Mouse (Mus musculus) lung, postnatal 0 days (tissue): ENCODE measurements around the gene Musk. TPM values are rescaled to one million over a fixed set of nuclear protein-coding genes. Genes with fewer than 3 reads are reported as not detected.

Experiments used
- ATAC-seq: fragments of 200-750 bp; cut with Nextera tagmentation; 2 replicates; pipeline ENCODE4 v1.8.0; 2017; ENCODE audit warnings: moderate library complexity
- DNase-seq: peaks from one replicate; pipeline ENCODE4 v3.0.0-alpha.2; 2016; ENCODE audit warnings: low spot score
- H3K27ac ChIP-seq: fragments of 300-500 bp; sonication (generic); 2 replicates; pipeline ENCODE4 v1.5.1; 2014; ENCODE audit warnings: antibody characterized with exemption, mild to moderate bottlenecking, low read length, mixed read lengths
- H3K27me3 ChIP-seq: fragments of 300-500 bp; sonication (generic); replicated peaks from 2 replicates; pipeline ENCODE4 v1.6.1; 2014; ENCODE audit warnings: low read length, mixed read lengths; ENCODE audit not compliant: insufficient read depth
- H3K36me3 ChIP-seq: fragments of 300-500 bp; sonication (generic); 2 replicates; pipeline ENCODE4 v1.6.1; 2014; ENCODE audit warnings: low read length, mixed read lengths; ENCODE audit not compliant: insufficient read depth
- H3K4me1 ChIP-seq: fragments of 300-500 bp; sonication (generic); 2 replicates; pipeline ENCODE4 v1.6.1; 2014; ENCODE audit warnings: antibody characterized with exemption, low read depth, low read length, mixed read lengths; ENCODE audit not compliant: insufficient read depth
- H3K4me2 ChIP-seq: fragments of 300-500 bp; sonication (generic); replicated peaks from 2 replicates; pipeline ENCODE4 v1.6.1; 2014; ENCODE audit warnings: low read depth, mild to moderate bottlenecking, low read length, moderate library complexity, mixed read lengths
- H3K4me3 ChIP-seq: fragments of 300-500 bp; sonication (generic); 2 replicates; pipeline ENCODE4 v1.5.1; 2014; ENCODE audit warnings: low read depth, low read length
- H3K9ac ChIP-seq: fragments of 300-500 bp; sonication (generic); replicated peaks from 2 replicates; pipeline ENCODE4 v1.6.1; 2014; ENCODE audit warnings: low read depth, mild to moderate bottlenecking
- H3K9me3 ChIP-seq: fragments of 300-500 bp; sonication (generic); 2 replicates; pipeline ENCODE4 v1.6.1; 2016; ENCODE audit warnings: low read length, mixed read lengths
- CTCF ChIP-seq: IDR thresholded peaks from 2 replicates; pipeline ENCODE4 v1.5.1; 2016; ENCODE audit warnings: antibody characterized with exemption, mild to moderate bottlenecking
- EP300 ChIP-seq: IDR thresholded peaks from 2 replicates; pipeline ENCODE4 v1.6.1; 2016; ENCODE audit warnings: antibody characterized with exemption, mild to moderate bottlenecking, control low read depth
- WGBS: fragments of 180-500 bp; shearing (Covaris S2); extraction: QIAGEN DNeasy Blood & Tissue Kit; methylation state at CpG from one replicate; pipeline ENCODE4 v1.1.7; 2014; 5-methylcytosine and 5-hydroxymethylcytosine counted together
- polyA plus RNA-seq: library from polyadenylated mRNA; unstranded; fragments of >200 nt; fragmentation: Nextera tagmentation; extraction: Ambion mirVana; gene quantifications from 2 replicates; pipeline ENCODE4 v1.2.1, GENCODE M21; 2015

Gene Musk
- polyA plus RNA-seq, 1 experiment from 2014 or later, result not detected

- no peak overlapping the region for H3K4me2 ChIP-seq
- H3K9ac ChIP-seq, result no peak overlapping the region
- no peak overlapping the region for H3K4me3 ChIP-seq
- no peak for TF ChIP-seq EP300
- TF ChIP-seq CTCF, result no peak
- H3K27ac ChIP-seq, result no peak overlapping the region
- no peak for ATAC-seq
- H3K27me3 ChIP-seq, result no peaks in the 10 kb centered on the region
- H3K36me3 ChIP-seq, result no peaks in the 10 kb centered on the region
- no peaks in the 10 kb centered on the region for H3K9me3 ChIP-seq
- no peak for DNase-seq
- WGBS, result 73% methylated on average over 5 of the region's 5 CpGs
- no peaks in the 10 kb centered on the region for H3K4me1 ChIP-seq
Measured at GRCm38 (mm10) chr4:58351590-58351989, 65.8 kb downstream of the Musk start.

GRCm38 (mm10) chr4:58358996-58359395 is 73.2 kb downstream of the Musk start:
- no peak for ATAC-seq
- 60% methylated on average over 4 of the region's 4 CpGs for WGBS
- DNase-seq, result no peak

GRCm38 (mm10) chr4:58365321-58365720 is 79.6 kb downstream of the Musk start:
- Histone ChIP-seq H3K4me1 (no peaks in the 10 kb centered on the region), H3K4me3 (no peak overlapping the region), H3K9ac (no peak overlapping the region), H3K27me3 (no peaks in the 10 kb centered on the region), H3K4me2 (no peak overlapping the region), H3K36me3 (no peaks in the 10 kb centered on the region), H3K9me3 (no peaks in the 10 kb centered on the region), H3K27ac (no peak overlapping the region)
- ATAC-seq (no peak), DNase-seq (no peak)
- 71% methylated on average over 6 of the region's 6 CpGs for WGBS
- TF ChIP-seq CTCF (no peak), EP300 (no peak)

More at GRCm38 (mm10) chr4:58358996-58359395, 73.2 kb downstream of the Musk start:
- TF ChIP-seq CTCF, result no peak
- TF ChIP-seq EP300, result no peak
- no peaks in the 10 kb centered on the region for H3K9me3 ChIP-seq
- no peaks in the 10 kb centered on the region for H3K27me3 ChIP-seq
- no peak overlapping the region for H3K4me3 ChIP-seq
- no peak overlapping the region for H3K4me2 ChIP-seq
- H3K36me3 ChIP-seq, result no peaks in the 10 kb centered on the region
- no peaks in the 10 kb centered on the region for H3K4me1 ChIP-seq
- H3K9ac ChIP-seq, result no peak overlapping the region
- no peak overlapping the region for H3K27ac ChIP-seq

GRCm38 (mm10) chr4:58371106-58371505 is 85.3 kb downstream of the Musk start:
- Histone ChIP-seq H3K9ac (no peak overlapping the region), H3K4me3 (no peak overlapping the region), H3K4me1 (no peaks in the 10 kb centered on the region), H3K27ac (no peak overlapping the region), H3K36me3 (no peaks in the 10 kb centered on the region), H3K27me3 (no peaks in the 10 kb centered on the region), H3K4me2 (no peak overlapping the region), H3K9me3 (no peaks in the 10 kb centered on the region)
- no peak for ATAC-seq
- no peak for DNase-seq
- no peak for TF ChIP-seq CTCF
- WGBS, result 59% methylated on average over 1 of the region's 1 CpGs

GRCm38 (mm10) chr4:58373599-58373998 is 87.8 kb downstream of the Musk start:
- Histone ChIP-seq H3K27ac (no peak overlapping the region), H3K4me1 (no peaks in the 10 kb centered on the region), H3K4me2 (no peak overlapping the region), H3K9ac (no peak overlapping the region), H3K27me3 (no peaks in the 10 kb centered on the region), H3K9me3 (no peaks in the 10 kb centered on the region), H3K4me3 (no peak overlapping the region), H3K36me3 (no peaks in the 10 kb centered on the region)
- ATAC-seq (no peak), DNase-seq (no peak)
- no peak for TF ChIP-seq EP300
- TF ChIP-seq CTCF, result no peak
- WGBS, result 79% methylated on average over 10 of the region's 10 CpGs

GRCm38 (mm10) chr4:58374141-58374870 is 88.5 kb downstream of the Musk start:
- Histone ChIP-seq H3K4me2 (no peak overlapping the region), H3K9ac (no peak overlapping the region), H3K36me3 (no peaks in the 10 kb centered on the region), H3K4me1 (no peaks in the 10 kb centered on the region), H3K9me3 (no peaks in the 10 kb centered on the region), H3K27me3 (no peaks in the 10 kb centered on the region), H3K27ac (no peak overlapping the region), H3K4me3 (no peak overlapping the region)
- DNase-seq (no peak), ATAC-seq (no peak)
- WGBS, result 72% methylated on average over 7 of the region's 7 CpGs
- TF ChIP-seq EP300 (no peak), CTCF (no peak)

- no peaks in the 10 kb centered on the region for H3K27me3 ChIP-seq
- no peak for ATAC-seq
- no peak for DNase-seq
- TF ChIP-seq EP300, result no peak
- TF ChIP-seq CTCF, result no peak
- H3K9ac ChIP-seq, result no peak overlapping the region
- H3K36me3 ChIP-seq, result no peaks in the 10 kb centered on the region
- H3K4me2 ChIP-seq, result no peak overlapping the region
- H3K4me1 ChIP-seq, result no peaks in the 10 kb centered on the region
- H3K9me3 ChIP-seq, result no peaks in the 10 kb centered on the region
- no peak overlapping the region for H3K27ac ChIP-seq
- WGBS, result 81% methylated on average over 4 of the region's 4 CpGs
- no peak overlapping the region for H3K4me3 ChIP-seq
Measured at GRCm38 (mm10) chr4:58379186-58379585, 93.4 kb downstream of the Musk start.
